Mouse (Mus musculus) gastrocnemius, adult 18-20 months (tissue): ENCODE results near the gene Cdiptos. TPM values are rescaled to one million over a fixed set of nuclear protein-coding genes. Genes with fewer than 3 reads are reported as not detected.

ENCODE experiments used
- DNase-seq: peaks from one replicate; pipeline ENCODE4 v3.0.0; 2021; ENCODE audit warnings: low spot score
- total RNA-seq, 2 experiments: library from RNA; stranded (reverse); gene quantifications; 2 replicates each; pipeline ENCODE4 v1.2.3; 2021

The Cdiptos gene
- total RNA-seq, 2 experiments from 2014 or later = 0.24 TPM; not detected in 1

DNA sequence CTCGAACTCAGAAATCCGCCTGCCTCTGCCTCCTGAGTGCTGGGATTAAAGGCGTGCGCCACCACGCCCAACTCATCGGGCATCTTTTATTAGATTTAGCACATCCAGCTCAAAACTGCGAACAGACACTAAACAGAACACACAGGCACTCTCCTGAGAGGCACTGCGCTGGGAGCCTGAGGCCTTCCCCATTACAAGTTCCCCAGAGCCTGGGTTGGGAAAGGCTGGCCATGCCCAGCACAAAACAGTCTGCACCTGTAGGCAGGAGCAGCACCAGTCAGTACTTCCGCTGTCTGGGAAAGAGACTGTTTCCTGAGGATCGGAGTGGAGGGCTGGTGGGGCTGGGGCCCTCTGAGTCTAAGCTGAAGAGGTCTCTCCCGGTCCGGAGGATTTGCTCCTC is 39.1 kb upstream of the Cdiptos start:
- no peak for DNase-seq

DNA sequence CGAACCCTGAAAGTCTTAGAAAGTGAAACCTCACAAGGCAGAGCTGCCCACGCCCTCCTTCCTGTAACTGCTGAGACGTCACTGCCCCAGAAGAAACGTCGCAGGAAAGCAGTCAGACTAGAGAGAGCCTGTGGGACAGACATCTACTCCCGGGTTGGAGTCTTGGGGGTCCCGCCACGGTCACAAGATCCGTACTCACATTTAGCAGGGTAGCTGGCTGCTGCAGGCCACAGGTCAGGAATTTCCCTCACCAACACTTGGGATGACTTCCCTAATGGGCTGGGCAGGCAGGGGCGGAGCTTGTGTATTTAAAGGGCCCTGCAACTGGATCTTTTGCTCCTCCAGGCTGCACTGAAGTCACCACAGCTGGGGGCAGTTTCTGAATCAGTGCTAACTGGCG is 38.4 kb upstream of the Cdiptos start, which contains the start of gene Mvp:
Gene Mvp (minus strand): TSS at position 302 of the 400 bp plus-strand sequence.
- DNase-seq = peak; percentile 77

DNA sequence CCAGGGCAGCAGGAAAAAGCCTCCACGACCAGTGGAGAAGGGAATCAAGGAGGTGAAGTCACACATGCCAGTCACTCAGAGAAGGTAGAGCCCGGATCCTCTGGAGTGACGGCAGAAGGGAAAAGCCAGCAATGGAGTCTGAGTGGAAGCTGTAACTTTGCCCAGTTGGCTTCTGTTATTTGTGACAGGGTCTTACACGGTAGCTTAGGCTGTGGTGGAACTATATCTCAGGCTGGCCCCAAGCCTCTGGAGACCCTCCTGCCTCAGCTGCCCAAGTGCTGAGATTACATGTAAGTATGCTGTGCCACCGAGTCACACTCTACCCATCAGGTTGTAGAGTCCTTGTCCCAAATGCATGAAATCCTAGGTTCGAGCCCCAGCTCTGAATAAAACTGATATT is 37.5 kb upstream of the Cdiptos start:
- no peak for DNase-seq

DNA sequence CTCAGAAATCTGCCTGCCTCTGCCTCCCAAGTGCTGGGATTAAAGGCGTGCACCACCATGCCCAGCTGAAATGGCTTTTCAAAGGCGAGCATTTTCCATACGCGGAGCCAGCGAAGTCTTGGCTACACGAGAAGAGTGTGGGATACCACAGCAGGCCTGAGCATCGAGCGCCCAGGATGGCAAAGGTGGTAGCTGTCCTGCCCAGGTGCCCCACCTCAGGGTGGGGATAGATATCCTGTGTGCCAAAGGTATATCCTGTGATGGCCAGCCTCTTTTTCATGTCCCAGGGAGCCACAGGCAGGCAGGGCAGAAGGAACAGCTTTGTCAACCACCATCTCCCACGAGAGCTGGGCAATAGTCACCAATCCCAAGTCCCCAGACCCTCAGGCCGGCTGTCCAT is 36.9 kb upstream of the Cdiptos start:
- DNase-seq = no peak

DNA sequence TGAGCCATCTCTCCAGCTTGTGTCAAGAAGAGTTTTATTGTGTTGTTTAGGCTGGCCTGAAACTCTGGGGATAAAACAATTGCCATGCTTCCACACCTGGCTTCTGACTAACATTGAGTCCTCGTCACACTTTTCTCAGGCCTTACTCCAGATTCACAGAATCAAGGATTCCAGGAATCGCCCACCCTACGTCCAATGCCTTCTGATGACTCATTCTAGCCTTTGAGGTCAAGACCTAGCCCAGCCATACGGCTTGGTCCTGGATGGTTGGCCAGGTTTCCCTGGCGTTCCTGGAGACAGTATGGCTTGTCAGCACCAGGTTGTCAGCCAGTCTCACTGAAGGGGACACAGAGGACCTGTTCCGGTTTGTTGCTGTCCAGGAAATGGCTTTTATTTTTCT is 36.5 kb upstream of the Cdiptos start:
- no peak for DNase-seq

DNA sequence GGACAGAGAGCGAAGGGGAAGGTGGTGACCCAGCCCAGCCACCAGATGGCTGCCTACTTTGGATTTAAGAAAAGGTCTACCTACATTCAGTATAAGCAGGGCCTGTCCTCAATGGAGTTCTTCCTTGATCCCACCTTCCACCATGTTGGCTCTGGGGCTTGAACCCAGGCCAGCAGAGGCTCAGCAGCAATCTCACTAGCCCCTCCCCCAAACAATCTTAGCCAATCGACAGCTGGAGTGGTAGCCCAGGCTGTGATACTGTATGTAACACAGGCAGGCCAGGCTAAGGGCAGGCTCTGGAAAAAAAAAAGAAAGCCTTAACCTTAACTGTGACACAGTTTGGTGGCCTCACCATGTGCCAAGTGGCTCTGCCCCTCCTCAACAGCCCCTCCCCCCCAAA is 35.8 kb upstream of the Cdiptos start:
- DNase-seq = no peak

DNA sequence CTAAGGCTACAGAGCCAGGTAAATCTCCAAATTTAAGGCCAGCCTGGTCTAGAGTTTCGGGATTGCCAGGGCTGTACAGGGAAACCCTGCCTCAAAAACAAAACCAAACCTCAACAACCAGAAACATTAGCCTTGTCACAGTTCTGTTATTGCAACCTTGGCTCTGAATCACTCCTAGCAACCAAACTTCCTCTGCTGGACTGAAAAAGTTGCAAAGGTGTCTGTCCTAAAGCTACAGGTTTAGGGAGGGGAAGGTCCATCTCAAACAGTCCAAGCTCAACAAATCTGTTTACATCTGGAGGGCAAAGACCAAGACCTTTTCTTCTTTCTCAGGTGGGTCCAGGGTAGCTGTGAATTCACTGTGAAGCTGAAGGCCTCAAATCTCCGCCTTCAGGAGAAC is 35.2 kb upstream of the Cdiptos start:
- no peak for DNase-seq

DNA sequence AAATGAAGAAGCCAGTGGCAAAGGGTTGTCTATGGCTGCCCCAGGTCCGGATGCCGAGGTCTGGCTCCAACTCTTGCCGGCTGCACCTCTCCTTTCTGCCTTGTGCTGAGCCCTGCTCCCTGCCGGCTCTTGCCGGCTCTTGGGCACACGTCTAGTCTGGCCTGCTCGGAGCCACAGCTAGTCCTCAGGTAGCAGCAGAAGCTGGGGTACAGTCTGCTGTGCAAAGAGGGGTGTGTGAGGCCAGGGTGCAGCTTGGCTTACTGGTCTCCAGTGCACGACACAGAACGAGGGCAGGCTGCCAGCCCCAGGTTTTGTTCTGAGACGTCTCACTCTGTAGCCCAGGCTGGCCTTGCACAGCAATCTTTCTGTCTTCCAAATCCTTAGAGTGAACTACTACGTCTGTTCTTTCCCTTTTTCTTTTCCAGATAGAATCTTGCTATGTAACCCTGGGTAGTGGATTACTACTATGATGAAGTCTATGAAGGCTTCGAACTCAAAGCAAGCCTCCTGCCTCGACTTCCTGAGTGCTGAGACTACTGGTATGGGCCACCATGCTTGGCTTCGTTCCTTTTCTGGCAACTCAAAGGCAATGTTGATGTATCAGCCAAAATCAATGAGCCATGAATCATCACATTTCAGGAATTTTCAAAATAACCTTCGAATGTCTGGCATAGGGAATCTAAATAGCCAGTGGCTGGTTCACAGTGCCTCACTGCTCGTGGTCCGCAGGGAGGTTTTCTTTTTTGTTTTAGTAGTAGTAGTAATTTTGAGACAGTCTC is 33.6 kb upstream of the Cdiptos start:
- DNase-seq = no peak

DNA sequence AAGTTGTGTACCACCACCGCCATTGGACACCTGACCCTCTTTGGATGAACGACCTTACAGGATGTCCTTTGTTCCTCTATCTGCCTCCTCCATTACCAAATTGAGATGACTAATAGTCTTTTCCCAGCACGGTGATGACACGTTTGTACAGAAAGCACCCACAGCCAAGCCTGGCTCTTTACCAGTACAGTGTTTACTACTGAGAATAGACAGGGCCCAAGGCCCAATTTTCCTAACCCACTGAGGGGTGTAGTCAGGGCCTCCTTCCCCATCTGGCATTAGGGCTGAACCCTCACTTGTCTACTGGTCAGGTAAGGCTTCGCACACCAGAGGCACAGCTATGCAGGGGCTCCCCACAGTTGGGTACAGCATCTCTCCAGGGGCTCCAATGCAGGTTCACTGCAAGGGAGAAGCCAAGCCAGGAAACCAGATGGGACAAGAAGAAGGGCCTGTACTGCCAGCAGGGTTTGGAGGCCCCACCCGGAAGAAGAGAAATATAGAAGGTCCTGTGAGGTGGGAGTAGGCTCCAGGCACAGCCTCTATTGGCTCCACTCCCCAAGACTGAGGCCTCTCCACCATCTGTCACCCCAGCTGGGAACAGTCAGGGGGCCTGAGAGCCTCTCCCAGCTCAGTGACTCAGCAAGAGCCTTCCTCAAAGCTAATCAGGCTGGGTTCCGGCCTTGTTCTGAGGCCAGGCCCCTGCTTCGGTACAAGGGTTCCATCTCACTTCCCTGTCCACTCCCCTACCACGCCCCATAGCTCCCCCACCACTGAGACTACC is 32.5 kb upstream of the Cdiptos start:
- peak; percentile 70 for DNase-seq

DNA sequence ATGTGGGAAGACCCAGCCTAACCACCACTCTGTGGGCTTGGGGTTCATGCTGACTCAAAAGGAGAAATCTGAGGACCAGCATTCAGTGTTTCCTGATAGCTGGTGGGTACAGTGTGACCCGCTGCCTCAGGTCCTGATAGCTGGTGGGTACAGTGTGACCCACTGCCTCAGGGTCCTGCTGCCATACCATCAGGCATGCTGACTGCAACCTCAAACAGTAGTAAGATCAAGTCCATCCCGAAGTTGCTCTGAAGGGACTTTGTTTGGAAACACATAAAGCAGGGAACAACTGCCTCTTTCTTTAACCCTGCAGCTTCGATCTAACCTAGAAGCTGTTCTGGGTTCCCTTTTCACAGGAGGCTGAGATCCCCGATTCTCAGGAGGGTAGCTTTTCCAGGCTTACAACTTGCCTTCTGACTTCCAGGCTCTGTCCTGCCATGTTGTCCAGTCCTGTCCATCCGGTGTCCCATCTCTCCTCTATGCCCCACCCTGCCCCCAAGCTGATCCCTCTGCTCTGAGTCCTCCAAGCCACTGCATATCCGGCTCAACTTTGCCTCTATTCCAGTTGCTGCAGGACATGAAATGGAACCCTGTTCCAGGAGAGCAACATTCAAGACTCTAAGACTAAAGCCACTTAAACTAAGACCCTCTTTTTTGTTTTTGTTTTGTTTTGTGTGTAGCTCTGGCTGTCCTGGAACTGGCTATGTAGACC is 31.6 kb upstream of the Cdiptos start:
- DNase-seq = no peak

DNA sequence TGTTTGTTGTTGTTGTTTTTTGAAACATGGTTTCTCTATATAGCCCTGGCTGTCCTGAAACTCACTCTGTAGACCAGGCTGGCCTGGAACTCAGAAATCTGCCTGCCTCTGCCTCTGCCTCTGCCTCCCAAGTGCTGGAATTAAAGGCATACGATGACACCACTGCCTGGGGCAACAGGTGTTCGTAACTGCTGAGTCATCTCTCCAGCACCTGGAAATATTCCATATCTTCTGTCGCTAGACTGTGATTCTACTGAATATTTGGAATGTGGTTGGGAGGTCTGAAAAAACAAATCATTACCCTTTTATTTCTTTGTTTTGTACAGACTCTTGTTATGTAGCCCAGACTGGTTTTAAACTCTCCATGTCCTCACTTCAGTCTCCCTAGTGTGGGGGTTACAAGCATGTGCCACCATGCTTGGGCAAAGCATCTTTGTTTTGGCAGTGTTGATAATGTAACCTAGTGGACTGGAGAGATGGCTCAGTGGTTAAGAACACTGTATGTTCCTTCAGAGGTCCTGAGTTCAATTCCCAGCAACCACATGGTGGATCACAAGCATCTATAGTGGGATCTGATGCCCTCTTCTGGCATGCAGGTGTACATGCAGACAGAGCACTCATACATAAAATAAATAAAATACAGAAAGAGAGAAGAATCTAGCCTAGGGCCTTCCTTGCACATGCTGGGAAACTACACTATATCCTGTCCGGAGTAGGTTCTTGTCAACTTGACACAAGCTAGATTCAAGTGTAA is 28.4 kb upstream of the Cdiptos start:
- DNase-seq = no peak

DNA sequence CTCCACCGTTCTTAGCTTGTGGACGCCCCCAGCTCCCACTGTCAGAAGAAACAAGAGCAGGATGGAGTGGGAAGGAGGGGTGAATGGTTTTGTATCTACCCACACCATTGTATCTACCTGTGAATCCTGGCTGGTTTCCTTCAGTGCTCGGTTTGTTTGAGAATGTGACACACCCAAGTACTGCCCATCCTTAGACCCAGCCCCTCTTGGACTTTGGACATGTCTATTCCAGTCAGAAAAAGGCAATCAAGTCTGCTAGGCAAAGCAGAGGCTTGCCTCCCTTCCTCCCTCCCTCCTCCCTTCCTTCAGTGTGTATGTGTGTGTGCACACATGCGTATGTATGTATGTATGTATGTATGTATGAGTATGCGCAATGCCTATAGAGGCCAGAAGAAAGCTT is 27.7 kb upstream of the Cdiptos start:
- DNase-seq = no peak

DNA sequence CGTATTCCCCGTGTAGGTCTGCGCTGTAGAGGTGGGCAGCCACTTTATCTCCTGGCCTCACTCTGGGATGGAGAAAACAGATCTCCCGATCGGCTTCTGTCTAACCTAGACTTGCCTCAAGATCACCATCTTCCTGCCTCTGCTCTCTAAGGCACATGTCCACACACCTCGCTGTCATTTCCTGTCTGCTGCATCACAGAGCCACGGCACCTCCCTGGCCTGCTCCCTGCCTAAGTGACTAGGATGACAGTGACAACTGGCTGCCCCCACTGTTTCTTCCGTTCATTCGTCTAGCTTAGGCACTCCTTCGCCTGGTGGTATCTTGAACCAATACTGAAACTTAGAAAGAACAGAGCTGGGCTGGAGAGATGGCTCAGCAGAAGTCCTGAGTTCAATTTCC is 23.7 kb upstream of the Cdiptos start:
- DNase-seq = no peak

DNA sequence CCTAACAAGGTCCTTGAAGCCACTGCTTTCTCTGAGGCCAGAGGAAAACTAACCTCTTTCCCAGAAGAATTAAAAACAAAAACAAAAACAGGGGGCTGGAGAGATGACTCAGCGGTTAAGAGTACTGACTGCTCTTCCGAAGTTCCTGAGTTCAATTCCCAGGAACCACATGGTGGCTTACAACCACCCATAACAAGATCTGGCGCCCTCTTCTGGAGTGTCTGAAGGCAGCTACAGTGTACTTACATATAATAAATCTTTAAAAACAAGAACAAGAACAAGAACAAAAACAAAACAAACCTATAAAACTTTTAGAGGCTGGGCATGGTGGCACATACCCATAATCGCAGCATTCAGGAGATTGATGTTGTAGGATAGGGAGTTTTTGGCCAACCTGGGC is 20.6 kb upstream of the Cdiptos start:
- DNase-seq = no peak

DNA sequence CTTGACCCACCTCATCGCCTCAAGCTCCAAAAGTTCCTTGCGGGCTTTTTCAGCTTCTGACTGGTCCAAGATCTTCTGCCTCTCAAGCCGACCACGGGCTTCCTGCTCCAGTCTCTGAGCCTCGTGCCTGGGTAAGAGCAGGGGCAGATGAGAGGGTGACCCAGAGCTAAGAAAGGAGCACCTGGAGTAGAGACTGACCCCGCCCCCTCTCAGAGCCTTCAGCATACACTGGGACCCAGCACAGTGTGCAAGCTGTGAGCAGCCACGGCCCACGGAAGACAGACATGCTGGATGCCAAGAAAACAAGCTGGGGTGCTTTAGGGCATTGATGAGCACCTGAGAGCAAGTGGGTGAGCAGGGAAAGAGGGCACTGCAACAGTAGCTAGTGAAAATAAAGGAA is 12.9 kb upstream of the Cdiptos start:
- DNase-seq = no peak

DNA sequence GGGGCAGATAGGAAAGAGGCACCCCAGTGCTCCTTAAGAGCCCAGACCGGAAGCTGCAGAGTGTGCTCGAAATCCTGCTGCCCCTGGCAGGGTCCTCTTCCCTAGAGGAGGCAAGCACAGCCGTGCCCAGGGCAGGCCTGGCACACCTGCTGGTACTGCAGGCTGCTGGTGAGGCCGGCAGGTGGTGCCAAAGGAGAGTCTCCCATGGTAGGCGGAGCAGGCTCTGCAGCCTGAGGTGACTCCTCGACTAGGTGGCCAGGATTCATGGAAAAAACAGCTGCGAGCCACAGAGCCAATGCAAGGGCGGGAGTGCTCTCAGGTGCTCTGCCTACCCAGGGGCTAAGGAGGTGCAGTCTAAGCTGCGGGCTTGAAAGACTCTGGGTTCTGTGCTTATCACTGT is 10.4 kb upstream of the Cdiptos start:
- peak; percentile 70 for DNase-seq

DNA sequence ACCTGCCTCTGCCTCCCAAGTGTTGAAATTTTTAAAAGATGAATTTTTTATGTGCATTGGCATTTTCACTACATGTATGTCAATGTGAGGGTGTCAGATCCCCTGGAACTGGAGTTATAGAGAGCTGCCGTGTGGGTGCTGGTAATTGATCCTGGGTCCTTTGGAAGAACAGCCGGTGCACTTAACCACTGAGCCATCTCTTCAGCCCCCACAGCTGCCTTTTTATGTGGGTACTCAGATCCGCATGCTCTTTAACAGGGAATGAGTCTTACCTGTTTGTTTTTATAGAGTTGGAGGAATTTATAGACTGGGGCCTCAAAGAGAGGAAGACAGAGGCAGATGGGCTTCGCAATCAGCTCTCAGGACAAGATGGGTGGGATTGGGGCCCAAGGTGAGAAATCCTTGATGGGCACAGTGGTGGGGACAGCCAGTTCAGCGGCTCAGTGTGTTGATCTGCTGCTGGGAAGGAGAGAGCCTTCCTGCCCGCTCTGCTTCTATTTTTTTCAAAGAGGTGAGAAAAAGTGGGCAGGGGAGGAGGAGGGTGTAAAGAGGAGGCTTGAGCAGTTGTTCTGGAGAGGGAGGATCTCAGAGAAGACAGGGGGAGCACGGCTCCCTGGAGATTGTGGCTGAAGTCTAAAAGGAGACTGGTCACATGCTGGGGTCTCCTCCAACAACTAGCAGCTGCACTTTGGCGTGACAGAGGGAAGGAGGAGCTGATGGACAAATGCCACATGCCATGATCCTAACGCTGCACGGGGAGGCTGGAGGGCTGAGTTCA is 9.0 kb upstream of the Cdiptos start:
- DNase-seq = peak; percentile 71

DNA sequence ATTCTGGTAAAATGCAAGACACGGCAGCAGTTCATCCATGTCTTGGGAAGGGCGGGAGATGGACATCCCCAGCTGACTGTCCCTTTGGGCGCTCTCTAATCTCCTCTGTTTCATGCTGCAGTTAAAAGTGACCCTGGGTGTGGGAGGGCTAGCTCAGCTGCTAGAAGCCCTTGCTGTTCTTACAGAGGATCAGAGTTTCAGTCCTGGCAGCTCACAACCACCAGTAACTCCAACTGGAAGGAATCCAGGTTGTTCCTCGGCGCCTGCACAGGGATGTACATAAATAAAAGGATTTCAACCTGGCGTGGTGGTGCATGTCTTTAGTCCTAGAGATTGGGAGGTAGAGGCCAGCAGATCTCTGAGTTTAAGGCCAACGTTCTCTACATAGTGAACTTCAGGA is 7.2 kb upstream of the Cdiptos start:
- DNase-seq = peak; percentile 39

DNA sequence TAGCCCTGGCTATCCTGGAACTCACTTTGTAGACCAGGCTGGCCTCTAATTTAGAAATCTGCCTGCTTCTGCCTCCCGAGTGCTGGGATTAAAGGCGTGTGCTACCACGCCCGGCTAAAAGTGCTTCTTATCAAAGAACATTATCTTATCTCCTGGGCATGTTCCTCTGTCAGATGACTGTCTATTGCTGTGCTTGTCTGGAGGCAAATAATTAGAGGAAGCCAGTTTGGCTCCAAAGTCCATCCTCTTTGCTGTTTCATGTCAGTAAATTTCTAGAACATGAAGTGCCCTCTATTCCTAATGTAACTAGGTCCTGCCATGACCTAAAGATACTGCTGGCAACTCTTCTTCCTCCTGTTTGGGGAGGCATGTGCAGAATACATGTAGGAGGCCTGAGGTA is 6.2 kb upstream of the Cdiptos start:
- DNase-seq = no peak

DNA sequence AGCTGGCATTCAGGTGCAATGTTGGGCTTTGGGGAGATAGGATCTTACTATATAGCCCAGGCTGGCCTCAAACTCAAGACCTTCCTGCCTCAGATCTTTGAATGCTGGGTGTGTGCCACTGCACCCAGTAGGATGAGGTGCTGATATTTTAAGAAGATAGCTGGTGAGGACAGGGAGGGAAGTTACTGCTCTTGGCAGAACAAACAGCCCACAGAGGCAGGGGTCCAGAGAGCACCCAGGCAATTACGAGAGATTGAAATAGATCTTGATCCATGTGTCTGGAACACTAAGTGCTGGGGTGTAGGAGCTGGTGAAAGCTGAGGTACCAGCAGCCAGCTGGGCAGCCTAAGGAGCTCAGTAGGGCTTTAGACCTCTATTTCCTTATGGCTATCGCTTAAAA is 5.7 kb upstream of the Cdiptos start:
- DNase-seq = peak; percentile 69

DNA sequence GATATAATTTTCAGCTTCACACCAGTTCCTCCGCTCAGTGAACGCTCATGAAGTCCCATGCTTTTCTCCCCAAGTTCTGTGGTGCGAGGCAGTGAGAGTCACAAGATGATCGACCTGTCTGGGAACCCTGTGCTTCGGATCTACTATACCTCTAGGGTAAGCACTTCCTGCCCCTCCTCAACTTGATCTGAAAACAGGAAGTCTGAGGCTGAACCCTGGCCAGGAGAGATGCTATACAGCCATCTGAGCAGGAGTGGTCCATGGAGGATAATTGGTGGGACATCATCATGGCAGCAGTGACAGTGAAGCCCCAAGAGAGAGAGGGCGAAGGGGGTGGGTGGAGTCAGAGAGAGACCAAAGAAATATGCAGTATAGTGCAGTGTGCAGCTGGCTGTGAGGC is 2.9 kb upstream of the Cdiptos start:
- no peak for DNase-seq
